Mouse (Mus musculus): ENCODE results near the gene Gm9507.

The Gm9507 gene

DNA sequence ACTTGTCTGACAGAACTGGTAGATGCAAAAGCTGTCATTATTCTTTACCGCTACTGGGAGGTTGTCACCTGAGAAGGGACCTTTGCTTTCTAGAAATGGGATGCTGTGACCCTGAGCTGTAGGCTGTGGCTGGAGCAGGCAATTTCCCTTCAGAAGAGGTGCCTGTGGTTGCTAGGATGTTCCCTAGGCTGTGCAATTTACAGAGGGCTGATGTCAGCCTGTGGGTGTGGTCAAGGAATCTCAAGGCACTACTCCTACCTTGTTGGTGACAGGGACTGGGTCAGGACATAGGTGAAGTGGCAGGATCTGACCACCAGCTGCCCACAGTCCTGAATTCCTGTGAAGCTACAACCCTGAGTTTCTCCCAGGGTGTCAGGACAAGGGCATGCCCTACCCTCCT is 41.9 kb downstream of the Gm9507 start:
- DNase-seq = no peak

Measured in kidney, adult 9 months (tissue).